Mouse (Mus musculus) midbrain, embryonic 10.5 days (tissue): ENCODE measurements around the gene Opcml. TPM values are rescaled to one million over a fixed set of nuclear protein-coding genes. Genes with fewer than 3 reads are reported as not detected.
A peak's percentile ranks its signal among the peaks of the same experiment; 100 is the strongest.

Experiments used
- DNase-seq: peaks from one replicate; pipeline ENCODE4 v3.0.0-alpha.2; 2017; ENCODE audit warnings: low spot score
- H3K27ac ChIP-seq: fragments of 300-500 bp; sonication (generic); replicated peaks from 2 replicates; pipeline ENCODE4 v1.5.1; 2016; ENCODE audit warnings: mild to moderate bottlenecking
- H3K27me3 ChIP-seq: fragments of 300-500 bp; sonication (generic); 2 replicates; pipeline ENCODE4 v1.6.1; 2016; ENCODE audit warnings: low read depth, mild to moderate bottlenecking; ENCODE audit not compliant: poor library complexity, severe bottlenecking
- H3K36me3 ChIP-seq: fragments of 300-500 bp; sonication (generic); 2 replicates; pipeline ENCODE4 v1.6.1; 2016; ENCODE audit warnings: mild to moderate bottlenecking, moderate library complexity
- H3K4me1 ChIP-seq: fragments of 300-500 bp; sonication (generic); 2 replicates; pipeline ENCODE4 v1.6.1; 2016
- H3K4me3 ChIP-seq: fragments of 300-500 bp; sonication (generic); 2 replicates; pipeline ENCODE4 v1.5.1; 2016; ENCODE audit warnings: mild to moderate bottlenecking, moderate library complexity
- H3K9me3 ChIP-seq: fragments of 300-500 bp; sonication (generic); replicated peaks from 2 replicates; pipeline ENCODE4 v1.6.1; 2016; ENCODE audit warnings: mild to moderate bottlenecking
- WGBS: fragments of 180-500 bp; shearing (Covaris S2); methylation state at CpG from one replicate; pipeline ENCODE4 v1.1.7; 2016; 5-methylcytosine and 5-hydroxymethylcytosine counted together
- polyA plus RNA-seq: library from polyadenylated mRNA; unstranded; fragments of >200 nt; fragmentation: Nextera tagmentation; extraction: Ambion mirVana; gene quantifications from 2 replicates; pipeline ENCODE4 v1.2.1, GENCODE M21; 2016

The Opcml gene
- polyA plus RNA-seq = 2.0 and 3.1 TPM in 2 replicates

DNA sequence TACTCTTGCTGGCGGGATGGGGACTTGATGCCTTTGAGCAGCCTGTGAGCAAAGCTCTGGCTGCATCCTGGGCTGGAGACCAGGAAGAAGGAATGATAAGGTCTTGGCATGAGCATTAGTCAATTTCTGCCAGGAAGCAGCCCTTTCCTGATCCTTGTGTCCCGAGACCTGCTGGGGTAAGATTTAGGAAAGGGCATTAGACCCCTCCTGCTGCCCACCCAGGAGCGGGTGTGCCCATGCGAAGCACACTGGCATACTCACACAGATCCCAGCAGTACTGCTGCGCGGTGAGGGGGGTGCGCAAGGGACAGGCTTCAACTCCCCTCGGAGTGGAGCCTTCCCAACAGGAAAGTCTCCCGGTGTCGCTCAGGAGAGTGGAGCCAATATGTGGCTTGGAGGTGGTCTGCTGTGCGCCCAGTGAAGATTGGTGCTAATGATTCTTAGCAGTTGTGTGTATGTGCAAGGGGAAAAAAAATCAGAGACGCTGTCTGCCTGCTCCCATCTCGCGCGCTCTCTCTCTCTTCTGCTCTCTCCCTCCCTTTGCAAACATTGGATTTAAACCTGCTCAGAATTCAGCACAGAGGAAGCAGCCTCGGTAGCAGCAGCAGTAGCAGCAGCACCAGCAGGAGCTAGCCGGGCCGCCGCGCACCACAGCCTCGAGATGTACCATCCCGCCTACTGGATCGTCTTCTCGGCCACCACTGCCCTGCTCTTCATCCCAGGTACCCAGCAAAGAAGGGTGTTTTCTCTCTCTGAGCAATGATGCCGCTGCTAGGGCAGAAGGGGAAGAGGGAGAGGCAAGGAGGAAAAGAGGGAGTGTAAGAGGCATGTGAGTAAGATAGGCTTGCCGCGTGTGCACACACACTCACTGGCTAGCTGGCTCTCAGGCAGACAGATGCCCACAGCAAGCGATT, at the start of gene Opcml:
Gene Opcml (plus strand): TSS at position 51 of the 914 bp plus-strand sequence.
- H3K4me1 ChIP-seq = peaks cover 15% of the 10 kb centered on the region
- WGBS = 1% methylated on average over 28 of the region's 28 CpGs
- peak within 1 kb of the TSS; percentile 60 for H3K4me3 ChIP-seq
- H3K27me3 ChIP-seq = peaks cover 50% of the 10 kb centered on the region
- H3K9me3 ChIP-seq = no peaks in the 10 kb centered on the region
- peak within 1 kb of the TSS; percentile 71 for H3K27ac ChIP-seq
- DNase-seq = peak; percentile 67
- no peaks in the 10 kb centered on the region for H3K36me3 ChIP-seq

DNA sequence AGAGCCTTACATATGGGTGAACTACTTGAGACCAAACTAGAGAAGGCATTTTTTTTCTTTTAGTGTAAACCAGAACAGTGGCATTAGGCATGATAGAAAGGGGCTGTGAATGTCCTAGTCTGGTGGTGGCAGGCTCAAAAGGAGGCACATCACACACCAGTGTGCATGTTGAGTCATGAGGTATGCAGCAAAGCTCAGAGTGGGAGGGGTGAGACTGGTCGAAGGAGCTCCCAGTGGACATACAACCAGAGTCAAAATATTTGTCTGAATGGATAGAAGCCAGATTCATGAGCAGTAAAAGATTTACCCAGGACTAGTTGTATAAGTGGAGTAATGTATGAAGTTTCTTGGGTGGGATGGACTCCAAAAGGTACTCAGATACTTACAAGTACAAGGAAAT, 31.9 kb upstream of the Opcml start:
- H3K36me3 ChIP-seq = no peaks in the 10 kb centered on the region
- WGBS = 91% methylated on average over 1 of the region's 1 CpGs
- H3K9me3 ChIP-seq = no peaks in the 10 kb centered on the region
- no peak overlapping the region for H3K4me3 ChIP-seq
- DNase-seq = no peak
- 0 out of 2 replicates have a peak, but pooled peaks cover 4% of the 10 kb centered on the region for H3K4me1 ChIP-seq
- H3K27me3 ChIP-seq = no peaks in the 10 kb centered on the region
- H3K27ac ChIP-seq = no peak overlapping the region

DNA sequence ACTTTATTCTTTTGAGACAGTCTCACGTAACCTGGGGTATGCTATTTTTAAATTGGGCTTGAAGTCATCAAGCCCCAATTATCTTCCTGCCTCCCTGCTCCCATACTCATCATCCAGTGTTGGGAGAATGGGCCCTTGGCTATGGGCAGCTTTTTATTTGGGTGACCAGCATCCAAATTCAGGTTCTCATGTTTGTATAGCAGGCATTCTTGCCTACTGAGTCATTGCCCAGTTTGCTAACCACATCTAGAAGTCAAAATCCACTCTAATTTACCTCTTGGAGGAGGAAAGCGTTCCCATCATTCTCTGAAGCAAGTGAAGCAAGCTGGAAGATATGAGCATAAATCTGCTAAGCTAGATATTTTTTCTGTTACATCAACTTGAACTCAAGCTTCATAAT, 29.4 kb upstream of the Opcml start:
- no peak for DNase-seq
- Histone ChIP-seq H3K9me3 (no peaks in the 10 kb centered on the region), H3K4me3 (no peak overlapping the region), H3K36me3 (no peaks in the 10 kb centered on the region), H3K27ac (no peak overlapping the region), H3K27me3 (no peaks in the 10 kb centered on the region), H3K4me1 (no peaks in the 10 kb centered on the region)
- WGBS = 93% methylated on average over 2 of the region's 2 CpGs

DNA sequence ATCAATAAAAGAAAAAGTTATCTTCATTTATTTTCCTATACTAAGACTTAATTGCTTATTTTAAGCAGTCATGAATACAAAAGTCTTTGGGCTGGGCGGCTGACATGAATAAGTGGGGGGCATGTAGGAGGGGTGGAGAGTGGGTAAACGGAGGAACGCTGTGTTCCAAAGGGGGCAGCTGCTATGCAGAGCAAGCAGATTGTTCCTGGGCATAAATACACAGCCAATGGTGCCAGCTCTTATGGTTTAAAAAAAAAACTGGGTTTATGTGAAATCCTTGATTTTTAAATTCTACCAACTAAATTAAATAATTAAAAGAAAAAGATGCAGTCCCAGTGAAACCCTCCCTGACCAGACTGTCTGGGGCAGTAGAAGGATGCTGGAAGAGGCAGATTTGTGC, 24.1 kb upstream of the Opcml start:
- Histone ChIP-seq H3K4me1 (no peaks in the 10 kb centered on the region), H3K36me3 (no peaks in the 10 kb centered on the region), H3K27me3 (no peaks in the 10 kb centered on the region), H3K27ac (no peak overlapping the region), H3K4me3 (no peak overlapping the region), H3K9me3 (no peaks in the 10 kb centered on the region)
- WGBS = 87% methylated on average over 3 of the region's 3 CpGs
- DNase-seq = no peak

DNA sequence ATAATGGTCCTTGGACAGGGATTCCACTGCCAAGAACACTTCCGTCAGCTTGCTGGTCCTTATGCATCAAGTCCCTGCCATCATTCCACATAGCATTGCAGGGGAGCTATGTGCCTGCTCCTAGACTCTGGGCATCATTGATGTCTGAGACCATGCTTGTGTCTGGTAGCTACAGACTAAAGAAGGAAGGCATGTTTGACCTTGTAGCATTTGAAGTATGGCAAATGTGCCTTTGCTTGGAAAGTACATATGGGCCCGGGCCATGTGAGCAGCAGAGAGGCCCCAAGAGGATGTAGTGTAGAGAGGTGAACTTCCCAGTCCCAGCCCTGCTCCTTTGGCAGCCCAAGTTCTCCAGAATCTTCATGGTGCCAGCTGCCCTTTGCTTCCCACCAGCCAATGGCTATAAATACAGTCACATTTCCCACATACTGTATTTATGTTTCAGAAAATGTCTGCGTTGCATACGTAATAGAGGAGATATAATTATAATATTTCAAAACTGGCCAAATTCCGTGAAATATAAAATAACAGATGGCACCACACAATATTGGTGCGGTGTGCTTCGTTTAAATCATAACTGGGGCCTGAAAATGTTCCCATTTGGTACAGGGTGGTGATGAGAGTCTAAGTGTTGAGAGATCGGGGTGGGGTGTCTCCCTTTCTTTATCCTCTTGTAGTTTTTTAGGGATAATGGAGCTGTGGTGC, 23.2 kb upstream of the Opcml start:
- WGBS = 92% methylated on average over 8 of the region's 8 CpGs
- H3K4me3 ChIP-seq = no peak overlapping the region
- no peaks in the 10 kb centered on the region for H3K36me3 ChIP-seq
- no peaks in the 10 kb centered on the region for H3K4me1 ChIP-seq
- DNase-seq = no peak
- H3K27ac ChIP-seq = no peak overlapping the region
- no peaks in the 10 kb centered on the region for H3K9me3 ChIP-seq
- H3K27me3 ChIP-seq = no peaks in the 10 kb centered on the region

DNA sequence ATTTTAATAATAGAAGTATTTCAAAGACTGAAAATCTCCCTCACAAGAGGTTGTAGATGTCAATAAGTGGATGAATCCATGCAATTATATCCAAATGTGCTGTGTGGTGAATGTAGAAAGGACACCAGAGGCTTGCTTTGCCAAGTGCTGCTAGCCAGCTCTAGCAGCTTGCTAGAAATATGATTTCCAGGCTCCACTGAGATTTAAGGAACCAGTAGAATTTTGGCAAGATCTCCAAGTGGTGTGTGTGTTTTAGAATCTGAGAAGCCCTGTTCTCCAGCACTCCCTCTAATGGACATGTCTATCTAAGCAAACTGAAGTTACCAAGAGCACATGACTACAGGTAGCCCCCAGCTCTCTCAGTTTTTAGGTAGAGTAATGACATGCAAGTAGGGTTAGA, 21.8 kb upstream of the Opcml start:
- no peak for DNase-seq
- Histone ChIP-seq H3K9me3 (no peaks in the 10 kb centered on the region), H3K4me1 (no peaks in the 10 kb centered on the region), H3K36me3 (no peaks in the 10 kb centered on the region), H3K4me3 (no peak overlapping the region), H3K27ac (no peak overlapping the region), H3K27me3 (no peaks in the 10 kb centered on the region)

DNA sequence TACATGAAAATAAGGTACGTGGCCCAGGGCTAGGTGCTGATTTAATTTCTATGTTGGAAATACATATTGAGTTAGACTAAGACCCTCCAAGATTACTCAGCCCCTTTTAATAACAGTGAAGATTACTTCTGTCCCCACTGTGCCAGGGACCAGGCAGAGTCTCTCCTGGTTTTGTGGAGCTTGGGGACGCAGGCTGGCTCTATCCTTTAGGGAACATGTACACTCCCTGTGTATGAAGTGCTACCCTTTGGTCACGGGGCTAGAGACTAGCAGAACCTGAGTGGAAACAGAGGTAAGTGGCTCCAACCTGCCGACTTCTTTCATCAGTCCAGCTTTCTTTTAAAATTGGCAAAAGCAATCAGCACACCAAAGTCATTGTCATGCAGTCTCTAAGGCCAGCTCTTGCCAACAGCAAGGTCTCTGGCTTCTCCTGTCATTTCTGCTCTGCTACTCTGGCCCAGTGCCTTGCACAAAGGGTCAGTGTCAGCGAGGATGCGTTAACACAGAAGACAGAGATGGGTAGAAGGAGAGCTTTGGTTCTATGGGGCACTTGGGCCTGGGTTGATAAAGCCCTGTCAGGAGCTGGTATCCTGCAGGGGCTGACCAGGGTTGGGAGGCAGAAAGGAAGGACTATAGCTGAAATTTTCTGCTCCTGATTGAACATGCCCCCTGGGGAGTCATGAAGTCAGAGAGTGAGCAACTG, 9.1 kb upstream of the Opcml start:
- no peak overlapping the region for H3K4me3 ChIP-seq
- DNase-seq = peak; percentile 15
- H3K27ac ChIP-seq = peak overlapping the region; percentile 55
- H3K9me3 ChIP-seq = no peaks in the 10 kb centered on the region
- H3K4me1 ChIP-seq = peaks cover 22% of the 10 kb centered on the region
- H3K36me3 ChIP-seq = no peaks in the 10 kb centered on the region
- 62% methylated on average over 6 of the region's 6 CpGs for WGBS
- no peaks in the 10 kb centered on the region for H3K27me3 ChIP-seq

DNA sequence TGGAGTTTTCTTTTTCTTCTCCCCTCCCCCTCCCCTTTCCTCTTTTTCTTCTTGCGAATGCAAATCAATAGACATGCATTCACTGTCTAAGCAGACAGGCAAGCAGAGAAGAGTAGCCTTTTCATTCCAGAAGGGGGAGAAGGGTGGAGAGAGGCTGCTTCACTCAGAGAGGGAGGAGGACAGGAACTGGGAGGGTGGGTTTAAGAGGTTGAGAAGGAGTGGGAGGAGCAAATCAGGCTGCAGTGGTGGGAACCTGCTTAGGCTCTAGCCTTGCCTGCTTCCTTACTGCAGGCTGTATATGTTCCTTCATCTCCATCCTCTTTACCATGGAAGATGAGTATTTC, 8.6 kb upstream of the Opcml start:
- DNase-seq = peak; percentile 33
- Histone ChIP-seq H3K4me3 (no peak overlapping the region), H3K36me3 (no peaks in the 10 kb centered on the region), H3K4me1 (peaks cover 22% of the 10 kb centered on the region), H3K27me3 (no peaks in the 10 kb centered on the region), H3K27ac (peak overlapping the region; percentile 55), H3K9me3 (no peaks in the 10 kb centered on the region)
- WGBS = 0% methylated on average over 1 of the region's 1 CpGs

DNA sequence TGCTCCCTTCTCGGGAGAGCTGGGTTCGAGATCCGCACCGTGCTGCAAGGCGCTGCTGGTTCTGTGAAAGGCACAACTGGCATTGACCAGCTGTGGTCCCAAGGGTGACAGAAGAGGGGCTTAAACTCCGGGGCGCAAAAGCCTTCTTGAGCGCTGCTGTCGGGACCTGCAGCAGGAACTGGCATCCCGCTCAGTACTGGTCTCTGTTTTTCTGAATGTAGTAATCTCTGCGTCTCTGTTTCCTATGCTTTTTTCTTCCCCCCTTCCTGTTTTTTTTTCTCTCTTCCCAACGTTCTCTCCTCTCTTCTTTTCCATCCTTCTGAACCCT, 1.0 kb downstream of the Opcml start:
- peak overlapping the region; percentile 60 for H3K4me3 ChIP-seq
- H3K4me1 ChIP-seq = peaks cover 15% of the 10 kb centered on the region
- H3K9me3 ChIP-seq = no peaks in the 10 kb centered on the region
- DNase-seq = no peak
- H3K27ac ChIP-seq = peak overlapping the region; percentile 71
- 2% methylated on average over 12 of the region's 12 CpGs for WGBS
- no peaks in the 10 kb centered on the region for H3K36me3 ChIP-seq
- peaks cover 50% of the 10 kb centered on the region for H3K27me3 ChIP-seq

DNA sequence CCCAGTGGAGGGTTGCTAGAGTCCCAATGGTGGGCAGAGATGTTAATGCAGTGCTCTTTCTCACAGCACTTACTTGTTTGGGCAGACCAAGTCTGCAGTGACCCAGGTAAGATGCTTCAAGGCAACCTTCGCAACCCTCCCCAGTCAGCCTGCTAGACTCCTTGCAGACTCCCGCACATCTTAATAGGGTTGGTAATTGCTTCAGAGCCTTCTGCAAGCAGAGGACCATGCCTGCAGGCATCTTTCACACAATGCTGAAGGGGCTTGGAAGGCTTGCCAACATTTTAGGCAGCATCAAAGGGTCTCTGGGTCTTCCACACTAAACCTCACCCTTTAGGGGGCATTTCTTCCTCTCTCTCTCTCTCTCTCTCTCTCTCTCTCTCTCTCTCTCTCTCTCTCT, 1.7 kb downstream of the Opcml start:
- Histone ChIP-seq H3K36me3 (no peaks in the 10 kb centered on the region), H3K4me3 (no peak overlapping the region), H3K27me3 (peaks cover 50% of the 10 kb centered on the region), H3K4me1 (peaks cover 15% of the 10 kb centered on the region), H3K9me3 (no peaks in the 10 kb centered on the region), H3K27ac (no peak overlapping the region)
- 45% methylated on average over 2 of the region's 2 CpGs for WGBS
- DNase-seq = no peak

DNA sequence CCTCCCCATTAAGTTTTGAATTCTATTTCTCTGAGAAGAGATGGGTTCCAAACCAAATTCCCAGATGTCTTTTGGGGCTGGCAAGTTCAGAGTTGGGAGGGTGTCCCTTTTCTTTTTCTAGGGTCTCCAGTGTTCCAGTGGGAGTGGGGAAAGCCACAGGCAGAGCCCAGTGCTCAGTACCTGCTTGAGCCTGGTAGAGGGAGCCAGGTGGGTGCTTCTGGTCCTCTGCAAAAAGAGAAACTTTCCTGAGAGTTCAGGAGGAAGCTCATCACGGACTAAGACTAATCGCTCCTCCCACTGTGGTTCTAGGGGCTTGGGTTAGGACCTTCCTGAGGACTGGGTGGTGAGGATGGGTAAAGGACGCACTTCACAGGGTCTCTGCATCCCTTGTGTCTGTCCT, 2.4 kb downstream of the Opcml start:
- Histone ChIP-seq H3K27me3 (peaks cover 50% of the 10 kb centered on the region), H3K4me1 (peaks cover 15% of the 10 kb centered on the region), H3K4me3 (no peak overlapping the region), H3K9me3 (no peaks in the 10 kb centered on the region), H3K36me3 (no peaks in the 10 kb centered on the region), H3K27ac (no peak overlapping the region)
- no peak for DNase-seq
- 69% methylated on average over 3 of the region's 3 CpGs for WGBS

DNA sequence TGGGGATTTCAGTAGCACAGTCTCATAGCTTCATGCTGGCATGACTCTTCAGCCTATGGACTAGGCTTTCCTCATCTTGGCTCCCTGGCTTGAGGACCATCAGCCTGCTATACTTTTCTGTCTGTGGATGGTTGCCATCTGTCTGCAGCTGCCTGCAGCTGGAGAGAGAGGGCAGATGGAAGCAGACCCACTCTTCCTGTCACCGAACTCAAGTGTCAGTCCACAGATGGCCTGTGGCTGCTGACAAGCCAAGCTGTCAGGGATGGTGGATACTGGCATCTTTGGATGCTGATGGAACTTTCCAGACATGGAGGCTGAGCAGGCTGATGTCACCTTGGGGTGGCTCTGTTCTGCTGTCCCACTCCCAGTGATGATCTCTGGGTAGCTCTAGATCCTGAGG, 6.0 kb downstream of the Opcml start:
- H3K27ac ChIP-seq = no peak overlapping the region
- H3K4me1 ChIP-seq = peaks cover 5% of the 10 kb centered on the region
- H3K27me3 ChIP-seq = peaks cover 21% of the 10 kb centered on the region
- H3K9me3 ChIP-seq = no peaks in the 10 kb centered on the region; the same call in 1 of the 2 replicates
- WGBS = 89% methylated on average over 1 of the region's 1 CpGs
- DNase-seq = no peak
- no peak overlapping the region for H3K4me3 ChIP-seq
- H3K36me3 ChIP-seq = no peaks in the 10 kb centered on the region

DNA sequence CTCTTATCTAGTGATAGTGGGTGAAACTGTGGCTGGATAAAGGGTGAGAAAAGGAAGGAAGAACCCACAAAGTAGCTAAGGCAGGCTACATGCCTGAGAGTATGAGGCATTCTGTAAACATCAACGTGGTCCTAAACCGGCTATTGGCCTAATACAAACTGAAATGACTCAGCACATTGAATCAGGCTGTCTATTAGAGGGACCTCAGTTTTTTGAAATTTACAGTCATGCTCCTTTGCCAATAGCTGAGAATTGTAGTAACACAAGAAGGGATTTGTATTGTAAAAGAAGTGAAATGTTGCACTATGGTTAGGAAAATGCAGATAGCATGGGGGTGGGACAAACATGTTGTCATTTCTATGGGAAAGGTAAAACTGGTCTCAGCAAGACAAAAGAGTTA, 10.4 kb downstream of the Opcml start:
- Histone ChIP-seq H3K4me1 (no peaks in the 10 kb centered on the region), H3K27ac (no peak overlapping the region), H3K36me3 (no peaks in the 10 kb centered on the region), H3K4me3 (no peak overlapping the region), H3K27me3 (no peaks in the 10 kb centered on the region), H3K9me3 (no peaks in the 10 kb centered on the region; the same call in 1 of the 2 replicates)
- 89% methylated on average over 2 of the region's 2 CpGs for WGBS
- DNase-seq = no peak
